Mouse (Mus musculus) adrenal gland, postnatal 36 days (tissue): ENCODE measurements around the gene Npl. TPM values are rescaled to one million over a fixed set of nuclear protein-coding genes. Genes with fewer than 3 reads are reported as not detected.
A peak's percentile ranks its signal among the peaks of the same experiment; 100 is the strongest.

Experiments
- DNase-seq, 2 experiments: peaks; one replicate each; pipeline ENCODE4 v3.0.0; 2021; ENCODE audit warnings: mixed read lengths in 1 of 2
- long read RNA-seq, 2 experiments: library from polyadenylated mRNA; stranded (forward); transcript quantifications; one replicate each; pipeline ENCODE4 v2.0.0; 2021; ENCODE audit warnings: borderline sequencing depth in 2 of 2
- total RNA-seq, 2 experiments: library from RNA; stranded (reverse); gene quantifications; 2 replicates each; pipeline ENCODE4 v1.2.3; 2021

The Npl gene
- total RNA-seq: 1 to 10 TPM; 4.2 to 7.6 TPM
- long read RNA-seq, experiment 1, transcript Npl-201 (12 exons, 1,735 nt): major isoform, 15 of 18 reads
- long read RNA-seq, experiment 1, partial matches to known transcripts: 2 of 18 reads
- long read RNA-seq, experiment 1, other reads (novel, unspliced or antisense): 1 of 18 reads
- long read RNA-seq, experiment 2, partial matches to known transcripts: 0 of 2 reads
- long read RNA-seq, experiment 2, other reads (novel, unspliced or antisense): 0 of 2 reads

GRCm38 (mm10) chr1:153549536-153550199 is at the start of gene Npl:
Gene Npl, minus strand, starts transcription at chr1:153550045.
- DNase-seq: peak; percentile 83 to 90

- peak in 1 of 2 experiments; percentile 11 for DNase-seq
These were observed 49.6 kb upstream of the Npl start for GRCm38 (mm10) chr1:153599302-153600045.

GRCm38 (mm10) chr1:153598773-153599172 is 48.9 kb upstream of the Npl start:
- DNase-seq: peak in 1 of 2 experiments; percentile 20

GRCm38 (mm10) chr1:153593678-153594077 is 43.8 kb upstream of the Npl start:
- no peak for DNase-seq

- DNase-seq: no peak
These were observed 40.4 kb upstream of the Npl start for GRCm38 (mm10) chr1:153590176-153590734.

GRCm38 (mm10) chr1:153587956-153588355 is 38.1 kb upstream of the Npl start:
- DNase-seq: peak in 1 of 2 experiments; percentile 24

GRCm38 (mm10) chr1:153586826-153587225 is 37.0 kb upstream of the Npl start:
- DNase-seq: no peak

- DNase-seq: no peak
These were observed 35.9 kb upstream of the Npl start for GRCm38 (mm10) chr1:153585752-153586151.

GRCm38 (mm10) chr1:153583189-153583588 is 33.3 kb upstream of the Npl start:
- DNase-seq: no peak

- DNase-seq: no peak
These were observed 24.9 kb upstream of the Npl start for GRCm38 (mm10) chr1:153574730-153575129.

GRCm38 (mm10) chr1:153572271-153573043 is 22.6 kb upstream of the Npl start:
- no peak for DNase-seq

GRCm38 (mm10) chr1:153565701-153566100 is 15.9 kb upstream of the Npl start:
- no peak for DNase-seq

- no peak for DNase-seq
These were observed 14.9 kb upstream of the Npl start for GRCm38 (mm10) chr1:153564701-153565100.

GRCm38 (mm10) chr1:153563675-153564074 is 13.8 kb upstream of the Npl start:
- peak in 1 of 2 experiments; percentile 24 for DNase-seq

GRCm38 (mm10) chr1:153560805-153561204 is 11.0 kb upstream of the Npl start:
- DNase-seq: no peak

- peak; percentile 21 to 25 for DNase-seq
These were observed 9.9 kb upstream of the Npl start for GRCm38 (mm10) chr1:153559701-153560100.

- DNase-seq: peak; percentile 72 to 81
These were observed 9.3 kb upstream of the Npl start for GRCm38 (mm10) chr1:153559126-153559647.

- peak; percentile 27 to 48 for DNase-seq
These were observed 7.1 kb upstream of the Npl start for GRCm38 (mm10) chr1:153556896-153557295.

GRCm38 (mm10) chr1:153556202-153556601 is 6.4 kb upstream of the Npl start:
- DNase-seq: no peak

- DNase-seq: peak; percentile 72 to 73
These were observed 969 bp upstream of the Npl start for GRCm38 (mm10) chr1:153550814-153551213.

GRCm38 (mm10) chr1:153547555-153547954 is 2.3 kb downstream of the Npl start:
- DNase-seq: no peak

GRCm38 (mm10) chr1:153545196-153545595 is 4.6 kb downstream of the Npl start:
- no peak for DNase-seq
